Mouse (Mus musculus): ENCODE measurements around the gene Ccdc70.
A peak's percentile ranks its signal among the peaks of the same experiment; 100 is the strongest.

- TF ChIP-seq CTCF (conservative IDR thresholded peaks at IDR 0.05; ENCODE audit: insufficient read depth, insufficient read length, low read depth, low read length) (peak; percentile 68), POLR2A (IDR thresholded peaks at IDR 0.05; ENCODE audit: low read depth, low read length) (no peak)
These were observed 14.3 kb upstream of the Ccdc70 start for GRCm38 (mm10) chr8:21955321-21955720.
